Mouse (Mus musculus) heart, embryonic 14.5 days (tissue): ENCODE data around the gene Txn1. TPM values are rescaled to one million over a fixed set of nuclear protein-coding genes. Genes with fewer than 3 reads are reported as not detected.

ENCODE experiments used
- ATAC-seq: fragments of 200-750 bp; cut with Nextera tagmentation; 2 replicates; pipeline ENCODE4 v1.8.0; 2017; ENCODE audit warnings: low read depth, moderate TSS enrichment; ENCODE audit not compliant: insufficient number of reproducible peaks, insufficient read depth, low FRiP score
- H3K27ac ChIP-seq, 2 experiments: fragments of 200-500 bp in 1 of 2; fragments of 300-500 bp in 1 of 2; sonication (generic) in 1 of 2; replicated peaks in 1 of 2; 2 replicates each; pipeline ENCODE4 v1.5.1; 2012 to 2014; ENCODE audit warnings: low read depth in 2 of 2, low read length in 2 of 2, control low read depth in 1 of 2, mild to moderate bottlenecking in 1 of 2, mixed read lengths in 1 of 2; ENCODE audit not compliant: control insufficient read depth in 1 of 2, insufficient read depth in 1 of 2
- H3K27me3 ChIP-seq: fragments of 300-500 bp; sonication (generic); 2 replicates; pipeline ENCODE4 v1.6.1; 2014; ENCODE audit warnings: mild to moderate bottlenecking, low read length, control low read depth; ENCODE audit not compliant: control insufficient read depth, insufficient read depth
- H3K36me3 ChIP-seq: fragments of 300-500 bp; sonication (generic); 2 replicates; pipeline ENCODE4 v1.6.1; 2014; ENCODE audit warnings: mild to moderate bottlenecking, control low read depth, low read length, mixed read lengths; ENCODE audit not compliant: control insufficient read depth, insufficient read depth
- H3K4me1 ChIP-seq, 2 experiments: fragments of 200-500 bp in 1 of 2; fragments of 300-500 bp in 1 of 2; sonication (generic) in 1 of 2; 2 replicates each; pipeline ENCODE4 v1.6.1; 2012 to 2014; ENCODE audit warnings: low read length in 2 of 2, control low read depth in 1 of 2, mixed read lengths in 1 of 2; ENCODE audit not compliant: control insufficient read depth in 2 of 2, insufficient read depth in 2 of 2
- H3K4me2 ChIP-seq: fragments of 300-500 bp; sonication (generic); 2 replicates; pipeline ENCODE4 v1.6.1; 2014; ENCODE audit warnings: mild to moderate bottlenecking, low read length
- H3K4me3 ChIP-seq, 2 experiments: fragments of 200-500 bp in 1 of 2; fragments of 300-500 bp in 1 of 2; sonication (generic) in 1 of 2; 2 replicates each; pipeline ENCODE4 v1.5.1; 2012 to 2014; ENCODE audit warnings: low read length in 2 of 2, mild to moderate bottlenecking in 2 of 2, control low read depth in 1 of 2, low read depth in 1 of 2, moderate library complexity in 1 of 2; ENCODE audit not compliant: control insufficient read depth in 1 of 2, insufficient read depth in 1 of 2
- H3K9ac ChIP-seq: fragments of 300-500 bp; sonication (generic); 2 replicates; pipeline ENCODE4 v1.6.1; 2014; ENCODE audit warnings: mild to moderate bottlenecking, low read length
- H3K9me3 ChIP-seq: fragments of 300-500 bp; sonication (generic); 2 replicates; pipeline ENCODE4 v1.6.1; 2016; ENCODE audit warnings: low read length, control low read depth; ENCODE audit not compliant: control insufficient read depth
- WGBS: fragments of 180-500 bp; shearing (Covaris S2); extraction: QIAGEN DNeasy Blood & Tissue Kit; methylation state at CpG from one replicate; pipeline ENCODE4 v1.1.7; 2014; 5-methylcytosine and 5-hydroxymethylcytosine counted together
- polyA plus RNA-seq: library from polyadenylated mRNA; unstranded; fragments of >200 nt; fragmentation: Nextera tagmentation; extraction: Ambion mirVana; gene quantifications from 2 replicates; pipeline ENCODE4 v1.2.1, GENCODE M21; 2014

Gene Txn1
- polyA plus RNA-seq, result 299 and 325 TPM in 2 replicates

- Histone ChIP-seq H3K4me1 (peaks cover 13 to 15% of the 10 kb centered on the region in 2 experiments), H3K4me2 (peak within 1 kb of the TSS; percentile 80), H3K9ac (peak within 1 kb of the TSS; percentile 86), H3K27ac (peak within 1 kb of the TSS; percentile 93 to 99), H3K36me3 (peaks cover 6% of the 10 kb centered on the region), H3K27me3 (no peaks in the 10 kb centered on the region), H3K9me3 (no peaks in the 10 kb centered on the region), H3K4me3 (peak within 1 kb of the TSS; percentile 67 to 87)
- WGBS, result under 1% methylated on average over 71 of the region's 71 CpGs
- ATAC-seq, result peak; percentile 99
These were observed at the start of gene Txn1 for GRCm38 (mm10) chr4:57956029-57956960. Txn1 (minus strand) TSS chr4:57956411.

DNA sequence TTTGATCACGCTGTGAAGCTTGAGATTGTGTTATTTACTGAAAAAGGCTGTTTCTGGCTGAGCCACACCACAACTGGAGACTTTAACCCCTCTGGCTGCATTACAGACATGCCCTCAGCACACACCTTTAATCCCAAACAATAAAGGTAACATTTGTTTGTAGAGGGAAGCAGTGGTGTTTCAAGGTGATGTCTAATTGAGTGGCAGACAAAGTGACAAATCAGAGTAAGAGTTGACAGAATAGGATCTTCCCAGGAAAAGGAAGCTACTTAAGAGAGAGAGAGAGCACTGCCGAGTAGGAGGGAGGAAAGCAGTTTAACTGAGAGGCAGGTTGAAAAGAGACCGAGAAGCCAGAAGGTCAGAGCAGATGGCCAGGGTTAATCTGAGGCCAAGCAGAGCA lies 47.3 kb upstream of the Txn1 start:
- no peaks in the 10 kb centered on the region for H3K27me3 ChIP-seq
- H3K27ac ChIP-seq, result no peak overlapping the region
- H3K9ac ChIP-seq, result no peak overlapping the region
- H3K4me1 ChIP-seq, result no peaks in the 10 kb centered on the region
- WGBS, result 53% methylated on average over 3 of the region's 3 CpGs
- no peaks in the 10 kb centered on the region for H3K36me3 ChIP-seq
- no peak overlapping the region for H3K4me2 ChIP-seq
- no peaks in the 10 kb centered on the region for H3K9me3 ChIP-seq
- no peak for ATAC-seq
- no peak overlapping the region for H3K4me3 ChIP-seq

DNA sequence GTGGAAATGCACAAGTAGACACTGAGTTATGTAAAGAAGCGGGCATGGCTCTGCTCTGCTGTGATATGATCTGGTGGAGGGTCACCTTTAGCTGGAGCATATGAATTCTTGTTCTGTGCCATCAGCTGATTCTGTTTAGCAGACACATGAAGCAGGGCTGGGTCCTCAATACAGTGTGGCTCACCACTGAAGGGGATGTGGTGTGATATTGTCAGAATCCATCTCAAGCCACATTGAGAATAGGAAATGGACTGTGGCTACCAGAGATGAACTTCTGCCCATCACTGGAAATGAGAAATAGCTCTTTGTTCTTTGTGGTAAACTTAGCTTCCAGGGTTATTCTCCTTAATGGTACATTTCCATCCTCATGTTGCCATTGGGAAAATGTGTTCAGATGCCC lies 35.2 kb upstream of the Txn1 start:
- Histone ChIP-seq H3K27me3 (no peaks in the 10 kb centered on the region), H3K4me3 (no peak overlapping the region), H3K27ac (no peak overlapping the region), H3K9me3 (no peaks in the 10 kb centered on the region), H3K4me2 (no peak overlapping the region), H3K36me3 (no peaks in the 10 kb centered on the region), H3K4me1 (no peaks in the 10 kb centered on the region), H3K9ac (no peak overlapping the region)
- no peak for ATAC-seq
- 68% methylated on average over 1 of the region's 1 CpGs for WGBS

- WGBS, result 88% methylated on average over 6 of the region's 6 CpGs
- no peak for ATAC-seq
- H3K4me2 ChIP-seq, result no peak overlapping the region
- H3K4me3 ChIP-seq, result no peak overlapping the region
- H3K9ac ChIP-seq, result no peak overlapping the region
- H3K27me3 ChIP-seq, result no peaks in the 10 kb centered on the region
- H3K27ac ChIP-seq, result no peak overlapping the region
- H3K4me1 ChIP-seq, result no peaks in the 10 kb centered on the region
- no peaks in the 10 kb centered on the region for H3K36me3 ChIP-seq
- no peaks in the 10 kb centered on the region for H3K9me3 ChIP-seq
These were observed 18.3 kb upstream of the Txn1 start for GRCm38 (mm10) chr4:57974400-57975117.

- 71% methylated on average over 6 of the region's 6 CpGs for WGBS
- Histone ChIP-seq H3K9me3 (no peaks in the 10 kb centered on the region), H3K4me2 (no peak overlapping the region)
These were observed 17.5 kb upstream of the Txn1 start for GRCm38 (mm10) chr4:57973592-57974268.

GRCm38 (mm10) chr4:57970285-57970684 lies 14.1 kb upstream of the Txn1 start:
- H3K27ac ChIP-seq, result no peak overlapping the region
- H3K9me3 ChIP-seq, result no peaks in the 10 kb centered on the region
- H3K36me3 ChIP-seq, result no peaks in the 10 kb centered on the region
- H3K27me3 ChIP-seq, result no peaks in the 10 kb centered on the region
- H3K9ac ChIP-seq, result no peak overlapping the region
- no peak overlapping the region for H3K4me2 ChIP-seq
- H3K4me3 ChIP-seq, result no peak overlapping the region
- H3K4me1 ChIP-seq, result no peaks in the 10 kb centered on the region
- no peak for ATAC-seq

More at GRCm38 (mm10) chr4:57973592-57974268, 17.5 kb upstream of the Txn1 start:
- no peak overlapping the region for H3K4me3 ChIP-seq
- no peaks in the 10 kb centered on the region for H3K27me3 ChIP-seq
- no peak overlapping the region for H3K9ac ChIP-seq
- H3K36me3 ChIP-seq, result no peaks in the 10 kb centered on the region
- no peaks in the 10 kb centered on the region for H3K4me1 ChIP-seq
- ATAC-seq, result no peak
- H3K27ac ChIP-seq, result no peak overlapping the region

- no peak overlapping the region for H3K4me2 ChIP-seq
- ATAC-seq, result no peak
- no peaks in the 10 kb centered on the region for H3K4me1 ChIP-seq
- no peak overlapping the region for H3K9ac ChIP-seq
- no peak overlapping the region for H3K4me3 ChIP-seq
- H3K27ac ChIP-seq, result no peak overlapping the region
- 53% methylated on average over 3 of the region's 3 CpGs for WGBS
- no peaks in the 10 kb centered on the region for H3K27me3 ChIP-seq
- no peaks in the 10 kb centered on the region for H3K36me3 ChIP-seq
- no peaks in the 10 kb centered on the region for H3K9me3 ChIP-seq
These were observed 11.0 kb upstream of the Txn1 start for GRCm38 (mm10) chr4:57967195-57967594.
